ENCODE assay signal across 8 mouse cellular contexts in genomic region chr10:108300843-108301242, GRCm38 (mm10). TPM values are rescaled to one million over a fixed set of nuclear protein-coding genes. Genes with fewer than 3 reads are reported as not detected.
DNase-seq lines count a peak whose midpoint lies in the region; ATAC-seq lines count a peak whose summit lies in the region.

No protein-coding gene starts in this region.

- peak; percentile 91 for DNase-seq in R1 (ENCODE audit: low read depth, low spot score)
- DNase-seq in cerebellum, postnatal 25 days, result peak; percentile 82 to 92
- peak; percentile 57 to 68 for DNase-seq in frontal cortex, postnatal 25 days (ENCODE audit: low spot score in 2 of 2)
- DNase-seq in hindbrain, embryonic 14.5 days (ENCODE audit: low spot score), result peak; percentile 92
- peak; percentile 70 to 86 for DNase-seq in layer of hippocampus, postnatal 25 days (ENCODE audit: extremely low spot score in 1 of 2, low spot score in 1 of 2)
- peak; percentile 84 for DNase-seq in lung, postnatal 25 days (ENCODE audit: low spot score)
- DNase-seq in retina, embryonic 14.5 days (ENCODE audit: low spot score), result peak; percentile 89
- DNase-seq in thymus, postnatal 36 days, result peak; percentile 68 to 70

- no peak overlapping the region for H3K4me3 ChIP-seq in hindbrain, embryonic 14.5 days (replicated peaks; ENCODE audit: low read length)

- H3K9ac ChIP-seq in hindbrain, embryonic 14.5 days, result no peak overlapping the region

- ATAC-seq in hindbrain, embryonic 14.5 days (ENCODE audit: low FRiP score), result peak; percentile 57; the same call in 1 of the 2 replicates

- H3K27me3 ChIP-seq in hindbrain, embryonic 14.5 days (ENCODE audit: control insufficient read depth, insufficient read depth, low read length), result no peaks in the 10 kb centered on the region

- WGBS in hindbrain, embryonic 14.5 days, result 12% methylated on average over 19 of the region's 19 CpGs

- no peaks in the 10 kb centered on the region for H3K4me1 ChIP-seq in hindbrain, embryonic 14.5 days (replicated peaks; ENCODE audit: control insufficient read depth, insufficient read depth, low read length)

- H3K9me3 ChIP-seq in hindbrain, embryonic 14.5 days (ENCODE audit: control insufficient read depth, low read length), result no peaks in the 10 kb centered on the region

- no peaks in the 10 kb centered on the region for H3K36me3 ChIP-seq in hindbrain, embryonic 14.5 days (replicated peaks; ENCODE audit: control insufficient read depth, insufficient read depth)

- H3K27ac ChIP-seq in hindbrain, embryonic 14.5 days, result no peak overlapping the region

- H3K4me2 ChIP-seq in hindbrain, embryonic 14.5 days (replicated peaks), result peak overlapping the region; percentile 38

RNA-seq across cellular contexts. Expression of gene Pawr, which starts 31.1 kb away (rescaled TPM):
- 4.3 and 4.9 TPM in 2 replicates for polyA plus RNA-seq in hindbrain, embryonic 14.5 days (2014; fragmentation: Nextera tagmentation; extraction: Ambion mirVana)
- 1 to 10 TPM; 2.1 to 2.9 TPM for total RNA-seq in layer of hippocampus, postnatal 25 days (2021)
